Mouse (Mus musculus) cerebellum, adult 9-10 months (tissue): ENCODE measurements at regions not wholly inside any gene's neighbourhood (a gene's known extent, or its start where the extent isn't known, plus 50 kb on each side); places are given as distances from the start of the nearest gene placed in this dataset.

Experiments used
- DNase-seq: peaks from one replicate; pipeline ENCODE4 v3.0.0; 2022

DNA sequence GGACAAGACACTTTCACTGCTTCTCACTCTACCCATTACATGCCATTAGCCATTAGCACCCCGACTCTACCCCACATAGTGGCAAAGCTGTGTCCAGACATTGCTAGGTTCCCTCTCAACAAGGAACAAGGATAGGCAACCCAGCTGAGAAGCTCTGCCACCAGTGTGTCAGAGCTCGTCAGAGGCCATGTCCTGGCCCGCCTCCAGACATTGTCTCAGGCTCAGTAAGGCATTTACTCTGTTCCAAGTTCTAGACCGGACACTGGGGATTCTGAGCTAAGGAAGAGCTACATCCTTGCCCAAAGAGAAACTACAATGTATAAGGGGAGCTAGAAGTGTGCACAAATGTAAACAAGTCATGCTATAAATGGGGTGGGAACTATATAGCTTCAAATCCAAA, 66.2 kb upstream of the Gm15217 start:
- DNase-seq: no peak

DNA sequence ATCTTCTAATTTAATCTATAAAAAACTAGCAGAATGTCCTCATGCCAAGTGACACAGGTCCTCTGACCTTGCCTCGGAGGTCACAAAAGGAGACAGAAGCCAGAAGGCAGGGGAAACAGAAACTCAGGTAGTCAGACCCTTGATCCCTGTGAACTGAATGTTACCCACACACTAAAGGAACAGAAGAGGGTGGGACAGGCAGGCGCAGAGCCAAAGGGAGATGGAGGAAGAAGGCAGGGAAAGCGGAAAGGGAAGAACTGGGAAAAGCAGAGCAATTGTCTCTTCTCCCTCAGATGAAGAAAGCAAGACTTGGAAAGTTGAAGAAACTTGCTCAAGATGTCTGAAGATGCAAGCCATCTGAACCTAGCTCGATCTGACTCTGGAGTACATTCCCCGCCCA, 62.7 kb upstream of the Gm15217 start:
- no peak for DNase-seq

DNA sequence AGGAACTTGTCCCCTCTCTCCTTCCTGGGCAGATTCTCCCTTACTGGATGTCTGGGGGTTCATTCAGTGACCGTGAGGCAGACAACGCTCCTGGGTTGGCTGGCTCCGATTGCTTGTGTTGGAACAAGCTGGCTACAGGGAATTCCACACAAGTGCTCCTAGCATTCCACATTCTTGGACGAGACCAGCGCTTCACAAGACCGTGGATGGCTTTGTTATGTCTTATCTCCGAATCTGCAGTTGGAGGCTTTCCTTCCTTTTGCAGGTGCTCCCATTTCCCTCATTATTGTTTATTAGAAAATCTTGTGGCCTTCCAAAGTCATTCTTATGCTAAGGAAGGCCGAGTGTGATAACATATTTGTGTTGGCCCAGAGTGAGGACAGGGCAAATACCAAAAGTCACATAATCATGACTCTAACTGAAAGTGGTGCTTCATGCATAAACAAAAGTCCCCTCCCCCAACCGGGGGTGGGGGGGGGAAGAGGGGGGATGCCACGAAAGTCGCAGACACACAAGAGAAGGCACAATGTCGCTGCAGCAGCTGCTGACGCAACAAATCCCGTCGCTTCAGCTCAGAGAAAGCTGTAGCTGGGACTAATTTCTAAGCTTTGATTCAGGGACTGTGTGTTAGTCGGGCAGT, 61.7 kb upstream of the Gm15217 start:
- DNase-seq: no peak

DNA sequence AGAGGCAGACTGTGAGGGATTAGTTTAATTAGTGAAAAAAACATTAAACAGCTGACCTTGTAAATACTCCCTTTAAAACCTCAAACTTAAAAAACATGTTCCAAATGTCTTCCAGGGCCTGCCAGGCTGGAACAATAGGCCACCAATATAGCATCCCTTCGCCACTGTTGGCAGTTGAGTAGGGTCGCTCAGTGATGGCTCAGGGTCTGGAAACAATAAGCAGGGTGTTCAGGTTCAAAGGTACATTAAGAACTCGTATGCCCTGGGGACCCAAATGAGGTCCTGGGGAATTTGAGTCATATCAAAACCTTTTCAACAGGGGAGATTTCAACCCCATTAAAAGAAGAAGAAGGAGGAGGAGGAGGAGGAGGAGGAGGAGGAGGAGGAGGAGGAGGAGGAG, 51.1 kb upstream of the Gm15217 start:
- no peak for DNase-seq
